ENCODE assay signal across 9 mouse cellular contexts in genomic region chr2:150650511-150651074, GRCm38 (mm10). TPM values are rescaled to one million over a fixed set of nuclear protein-coding genes. Genes with fewer than 3 reads are reported as not detected.
DNase-seq lines count a peak whose midpoint lies in the region; ATAC-seq and TF ChIP-seq lines count a peak whose summit lies in the region.
"Had no signal": no experiment of that assay in that cellular context is flagged by ENCODE, and none has a peak within 500 bp of the region (broad histone marks: within the 10 kb centered on the region; RNA-seq: fewer than 3 reads in every experiment).

No protein-coding gene starts in this region.

- H3K4me3 ChIP-seq in heart, embryonic 15.5 days, result no peak overlapping the region
- H3K4me3 ChIP-seq in intestine, embryonic 15.5 days (replicated peaks), result no peak overlapping the region
- no peak overlapping the region for H3K4me3 ChIP-seq in midbrain, postnatal 0 days (ENCODE audit: low read depth, low read length)

- TF ChIP-seq CTCF in midbrain, postnatal 0 days (IDR thresholded peaks at IDR 0.05), result no peak

- intact Hi-C loops in heart, postnatal 14 days (cut with DNase I), result no loop called here

- WGBS in heart, embryonic 15.5 days, result 7% methylated on average over 7 of the region's 7 CpGs
- WGBS in intestine, embryonic 15.5 days, result 16% methylated on average over 7 of the region's 7 CpGs
- 9% methylated on average over 7 of the region's 7 CpGs for WGBS in midbrain, postnatal 0 days

- peak; percentile 40 for ATAC-seq in heart, embryonic 15.5 days (replicated peaks; ENCODE audit: insufficient number of reproducible peaks, insufficient read depth, low FRiP score, low read depth)
- peak; percentile 57 for ATAC-seq in intestine, embryonic 15.5 days
- ATAC-seq in midbrain, postnatal 0 days (ENCODE audit: low FRiP score), result no peak

- no peak overlapping the region; the same call in 1 of the 2 replicates for H3K9ac ChIP-seq in heart, embryonic 15.5 days
- H3K9ac ChIP-seq in intestine, embryonic 15.5 days, result no peak overlapping the region
- H3K9ac ChIP-seq in midbrain, postnatal 0 days (replicated peaks; ENCODE audit: low read length, poor library complexity, severe bottlenecking), result no peak overlapping the region

- no peaks in the 10 kb centered on the region for H3K36me3 ChIP-seq in heart, embryonic 15.5 days
- no peaks in the 10 kb centered on the region for H3K36me3 ChIP-seq in intestine, embryonic 15.5 days
- no peaks in the 10 kb centered on the region for H3K36me3 ChIP-seq in midbrain, postnatal 0 days (ENCODE audit: insufficient read depth, low read length)

- peak overlapping the region; percentile 70 for H3K27ac ChIP-seq in heart, embryonic 15.5 days
- peak overlapping the region; percentile 82 for H3K27ac ChIP-seq in intestine, embryonic 15.5 days
- 0 out of 2 replicates have a peak overlapping the region, but pooled peaks have one; percentile 27 for H3K27ac ChIP-seq in midbrain, postnatal 0 days (ENCODE audit: low read depth, low read length)

- no peak for DNase-seq in heart, postnatal 14 days
- peak; percentile 57 for DNase-seq in embryo, embryonic 11 days
- DNase-seq in midbrain, postnatal 0 days (ENCODE audit: low spot score), result no peak
- DNase-seq in adrenal gland, postnatal 4 days (ENCODE audit: low spot score in 2 of 2), result no peak
- DNase-seq in cerebellum, postnatal 25 days, result no peak
- DNase-seq in gastrocnemius, postnatal 10 days, result no peak

- H3K4me1 ChIP-seq in heart, embryonic 15.5 days (replicated peaks), result peaks cover 19% of the 10 kb centered on the region
- H3K4me1 ChIP-seq in intestine, embryonic 15.5 days (replicated peaks), result peaks cover 10% of the 10 kb centered on the region
- 0 out of 2 replicates have a peak, but pooled peaks cover 4% of the 10 kb centered on the region for H3K4me1 ChIP-seq in midbrain, postnatal 0 days (ENCODE audit: insufficient read depth, low read length)

- no peaks in the 10 kb centered on the region for H3K9me3 ChIP-seq in heart, embryonic 15.5 days (replicated peaks)
- no peaks in the 10 kb centered on the region for H3K9me3 ChIP-seq in intestine, embryonic 15.5 days
- H3K9me3 ChIP-seq in midbrain, postnatal 0 days (ENCODE audit: low read length), result no peaks in the 10 kb centered on the region

- no peaks in the 10 kb centered on the region for H3K27me3 ChIP-seq in heart, embryonic 15.5 days
- H3K27me3 ChIP-seq in intestine, embryonic 15.5 days (replicated peaks), result no peaks in the 10 kb centered on the region
- H3K27me3 ChIP-seq in midbrain, postnatal 0 days (ENCODE audit: insufficient read depth, low read length), result no peaks in the 10 kb centered on the region

- peak overlapping the region; percentile 5; the same call in 1 of the 2 replicates for H3K4me2 ChIP-seq in heart, embryonic 15.5 days
- no peak overlapping the region for H3K4me2 ChIP-seq in intestine, embryonic 15.5 days (replicated peaks)
- no peak overlapping the region for H3K4me2 ChIP-seq in midbrain, postnatal 0 days (ENCODE audit: low read depth, low read length, poor library complexity, severe bottlenecking)

RNA-seq across cellular contexts. Expression of gene Acss1, which starts 17.7 kb away (rescaled TPM):
- polyA plus RNA-seq in heart, embryonic 15.5 days (2015; fragmentation: Nextera tagmentation; extraction: Ambion mirVana), result 8.8 and 12.1 TPM in 2 replicates
- 100 to 1,000 TPM; 121 to 136 TPM for total RNA-seq in heart, postnatal 14 days (2021)
- 20.4 and 24.6 TPM in 2 replicates for polyA plus RNA-seq in intestine, embryonic 15.5 days (2015; fragmentation: Nextera tagmentation; extraction: Ambion mirVana)
- total RNA-seq in midbrain, postnatal 0 days (2014; rRNA removed), result 22.7 and 26.1 TPM in 2 replicates
- polyA plus RNA-seq in midbrain, postnatal 0 days (2015; fragmentation: Nextera tagmentation; extraction: Ambion mirVana), result 14.5 and 16.4 TPM in 2 replicates
- 10 to 100 TPM; 10.8 to 17.1 TPM for total RNA-seq in adrenal gland, postnatal 4 days (2021)
- total RNA-seq in gastrocnemius, postnatal 10 days (2021), result 10 to 100 TPM; 18.0 to 22.1 TPM

RNA-seq across cellular contexts. Expression of gene Vsx1, which starts 38.6 kb away (rescaled TPM):
- polyA plus RNA-seq in heart, embryonic 15.5 days (2015; fragmentation: Nextera tagmentation; extraction: Ambion mirVana), result not detected in 2 replicates
- not detected for total RNA-seq in heart, postnatal 14 days (2021)
- polyA plus RNA-seq in intestine, embryonic 15.5 days (2015; fragmentation: Nextera tagmentation; extraction: Ambion mirVana), result not detected in 2 replicates
- 0.14 TPM in 1 of 2 replicates, not detected in the other for total RNA-seq in midbrain, postnatal 0 days (2014; rRNA removed)
- polyA plus RNA-seq in midbrain, postnatal 0 days (2015; fragmentation: Nextera tagmentation; extraction: Ambion mirVana), result 0.07 and 0.11 TPM in 2 replicates
- total RNA-seq in adrenal gland, postnatal 4 days (2021), result not detected
- total RNA-seq in gastrocnemius, postnatal 10 days (2021), result not detected
- total RNA-seq: monocyte, adult 5-6 weeks had no signal

RNA-seq across cellular contexts. Expression of gene Apmap, which starts 42.2 kb away (rescaled TPM):
- 23.4 and 30.7 TPM in 2 replicates for polyA plus RNA-seq in heart, embryonic 15.5 days (2015; fragmentation: Nextera tagmentation; extraction: Ambion mirVana)
- total RNA-seq in heart, postnatal 14 days (2021), result 10 to 100 TPM; 46.6 to 48.6 TPM
- polyA plus RNA-seq in intestine, embryonic 15.5 days (2015; fragmentation: Nextera tagmentation; extraction: Ambion mirVana), result 36.3 and 38.7 TPM in 2 replicates
- total RNA-seq in midbrain, postnatal 0 days (2014; rRNA removed), result 33.1 and 34.6 TPM in 2 replicates
- polyA plus RNA-seq in midbrain, postnatal 0 days (2015; fragmentation: Nextera tagmentation; extraction: Ambion mirVana), result 50.3 and 52.2 TPM in 2 replicates
- 10 to 100 TPM; 87.6 to 95.1 TPM for total RNA-seq in adrenal gland, postnatal 4 days (2021)
- 10 to 100 TPM; 21.1 to 23.0 TPM for total RNA-seq in gastrocnemius, postnatal 10 days (2021)

Comparison
In these comparisons a context has a peak if more than half of its experiments do, and no peak if none do; other contexts are left out.
1. H3K27ac ChIP-seq: peak in every context shown above with its lines; median percentile 82 in intestine, embryonic 15.5 days; 70 in heart, embryonic 15.5 days; 27 in midbrain, postnatal 0 days.